ENCODE assay signal across 10 mouse cellular contexts in the genomic region with DNA sequence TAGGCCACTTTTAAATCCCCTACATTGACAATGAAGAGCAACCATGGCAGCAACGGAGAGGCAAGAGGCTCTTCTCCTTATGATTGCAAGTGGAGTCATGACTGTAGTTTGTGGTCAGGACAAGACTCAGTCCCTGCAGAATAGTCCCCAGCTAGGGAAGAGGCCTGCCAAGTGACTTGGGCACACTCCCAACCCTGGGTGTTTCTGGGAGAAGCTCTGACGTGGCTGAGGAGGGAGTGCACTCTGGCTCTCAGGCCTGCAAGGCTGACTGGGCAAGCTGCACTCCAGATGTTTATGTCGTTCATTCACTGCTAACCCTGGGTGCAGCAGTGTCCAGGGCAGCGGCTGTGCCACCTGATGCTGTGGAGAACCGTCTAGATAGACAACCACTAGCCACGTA. TPM values are rescaled to one million over a fixed set of nuclear protein-coding genes. Genes with fewer than 3 reads are reported as not detected.
A peak's percentile ranks its signal among the peaks of the same experiment; 100 is the strongest.
DNase-seq lines count a peak whose midpoint lies in the region; ATAC-seq lines count a peak whose summit lies in the region.
"Had no signal": no experiment of that assay in that cellular context is flagged by ENCODE, and none has a peak within 500 bp of the region (broad histone marks: within the 10 kb centered on the region; RNA-seq: fewer than 3 reads in every experiment).

No protein-coding gene starts in this region.

- H3K27me3 ChIP-seq in limb, embryonic 10.5 days (ENCODE audit: low read depth, poor library complexity, severe bottlenecking) = no peaks in the 10 kb centered on the region
- no peaks in the 10 kb centered on the region for H3K27me3 ChIP-seq in hindbrain, embryonic 16.5 days (replicated peaks; ENCODE audit: control insufficient read depth, insufficient read depth, low read length)

- WGBS in limb, embryonic 10.5 days = 76% methylated on average over 6 of the region's 6 CpGs
- WGBS in hindbrain, embryonic 16.5 days = 78% methylated on average over 6 of the region's 6 CpGs

- H3K9me3 ChIP-seq in limb, embryonic 10.5 days (replicated peaks) = no peaks in the 10 kb centered on the region
- no peaks in the 10 kb centered on the region for H3K9me3 ChIP-seq in hindbrain, embryonic 16.5 days (ENCODE audit: control insufficient read depth, low read length)

- H3K9ac ChIP-seq in hindbrain, embryonic 16.5 days (ENCODE audit: low read depth, low read length) = no peak overlapping the region

- peak; percentile 8 to 19 for DNase-seq in cerebellum, adult 18-20 months
- no peak for DNase-seq in cerebellum, adult 8-10 months
- DNase-seq in 3T3-L1 (ENCODE audit: low read depth, low spot score) = peak; percentile 70
- DNase-seq in gastrocnemius, postnatal 10 days = peak; percentile 77
- no peak for DNase-seq in limb, embryonic 10.5 days (ENCODE audit: low spot score)
- DNase-seq in layer of hippocampus, adult 9-10 months (ENCODE audit: low spot score) = no peak
- no peak for DNase-seq in left cerebral cortex, adult 8-10 months (ENCODE audit: low spot score in 2 of 2)
- DNase-seq: thymus, adult 18-20 months had no signal

- H3K27ac ChIP-seq in limb, embryonic 10.5 days = peak overlapping the region; percentile 25; the same call in 1 of the 2 replicates
- no peak overlapping the region for H3K27ac ChIP-seq in hindbrain, embryonic 16.5 days (ENCODE audit: low read depth, low read length)
- H3K27ac ChIP-seq: macrophage had no signal

- no peak overlapping the region for H3K4me3 ChIP-seq in limb, embryonic 10.5 days
- H3K4me3 ChIP-seq in hindbrain, embryonic 16.5 days (ENCODE audit: low read length) = no peak overlapping the region

- H3K36me3 ChIP-seq in limb, embryonic 10.5 days = no peaks in the 10 kb centered on the region
- H3K36me3 ChIP-seq in hindbrain, embryonic 16.5 days (ENCODE audit: control insufficient read depth, insufficient read depth, low read length) = no peaks in the 10 kb centered on the region

- ATAC-seq in hindbrain, embryonic 16.5 days = no peak

- no peak overlapping the region for H3K4me2 ChIP-seq in hindbrain, embryonic 16.5 days (ENCODE audit: low read length)

- peaks cover 32% of the 10 kb centered on the region for H3K4me1 ChIP-seq in limb, embryonic 10.5 days
- H3K4me1 ChIP-seq in hindbrain, embryonic 16.5 days (ENCODE audit: control insufficient read depth, insufficient read depth, low read depth, low read length) = no peaks in the 10 kb centered on the region

RNA-seq across cellular contexts. Expression of a gene that starts 15.2 kb away (rescaled TPM):
- total RNA-seq in gastrocnemius, postnatal 10 days (2021) = 1 to 10 TPM; 6.1 to 6.5 TPM
- 0.36 and 0.50 TPM in 2 replicates for polyA plus RNA-seq in limb, embryonic 10.5 days (2016; fragmentation: Nextera tagmentation; extraction: Ambion mirVana)
- 1.0 TPM in 2 replicates for polyA plus RNA-seq in hindbrain, embryonic 16.5 days (2015; fragmentation: Nextera tagmentation; extraction: Ambion mirVana)
- 1 to 10 TPM; 3.1 to 4.1 (median 3.9) TPM for total RNA-seq in left cerebral cortex, adult 8-10 months (2022)

Comparison
In these comparisons a context has a peak if more than half of its experiments do, and no peak if none do; other contexts are left out.
1. DNase-seq: peak in cerebellum, adult 18-20 months (2 of 2), 3T3-L1 (single experiment) and gastrocnemius, postnatal 10 days (single experiment); none in cerebellum, adult 8-10 months (single experiment), limb, embryonic 10.5 days (single experiment), layer of hippocampus, adult 9-10 months (single experiment) and left cerebral cortex, adult 8-10 months (0 of 2).